Mouse (Mus musculus): Measurements from ENCODE around the gene Nr4a1.

The Nr4a1 gene

GRCm38 (mm10) chr15:101315832-101316231, 61.8 kb downstream of the Nr4a1 start:
- DNase-seq (ENCODE audit: low read depth, low spot score), result peak; percentile 73

- no peak for DNase-seq (ENCODE audit: low read depth, low spot score)
These were observed 62.3 kb downstream of the Nr4a1 start for GRCm38 (mm10) chr15:101316279-101316912.

- DNase-seq (ENCODE audit: low read depth, low spot score), result no peak
These were observed 63.1 kb downstream of the Nr4a1 start for GRCm38 (mm10) chr15:101316913-101317813.

- no peak for DNase-seq (ENCODE audit: low read depth, low spot score)
These were observed 63.9 kb downstream of the Nr4a1 start for GRCm38 (mm10) chr15:101317814-101318500.

GRCm38 (mm10) chr15:101318889-101319765, 65.1 kb downstream of the Nr4a1 start:
- no peak for DNase-seq (ENCODE audit: low read depth, low spot score)

- DNase-seq (ENCODE audit: low read depth, low spot score), result no peak
These were observed 66.0 kb downstream of the Nr4a1 start for GRCm38 (mm10) chr15:101320010-101320617.

GRCm38 (mm10) chr15:101320618-101321041, 66.6 kb downstream of the Nr4a1 start:
- DNase-seq (ENCODE audit: low read depth, low spot score), result no peak

- DNase-seq (ENCODE audit: low read depth, low spot score), result no peak
These were observed 67.1 kb downstream of the Nr4a1 start for GRCm38 (mm10) chr15:101321126-101321525.

- DNase-seq (ENCODE audit: low read depth, low spot score), result no peak
These were observed 68.0 kb downstream of the Nr4a1 start for GRCm38 (mm10) chr15:101322106-101322505.

GRCm38 (mm10) chr15:101322640-101323039, 68.6 kb downstream of the Nr4a1 start:
- no peak for DNase-seq (ENCODE audit: low read depth, low spot score)

GRCm38 (mm10) chr15:101323511-101323910, 69.4 kb downstream of the Nr4a1 start:
- DNase-seq (ENCODE audit: low read depth, low spot score), result no peak

All from brain, embryonic 18.5 days (tissue).